Mouse (Mus musculus): ENCODE data around the gene Tm4sf4. TPM values are rescaled to one million over a fixed set of nuclear protein-coding genes. Genes with fewer than 3 reads are reported as not detected.
A peak's percentile ranks its signal among the peaks of the same experiment; 100 is the strongest.

The Tm4sf4 gene
- total and polyA plus RNA-seq, 2 experiments, result 99.2 to 144 TPM

DNA sequence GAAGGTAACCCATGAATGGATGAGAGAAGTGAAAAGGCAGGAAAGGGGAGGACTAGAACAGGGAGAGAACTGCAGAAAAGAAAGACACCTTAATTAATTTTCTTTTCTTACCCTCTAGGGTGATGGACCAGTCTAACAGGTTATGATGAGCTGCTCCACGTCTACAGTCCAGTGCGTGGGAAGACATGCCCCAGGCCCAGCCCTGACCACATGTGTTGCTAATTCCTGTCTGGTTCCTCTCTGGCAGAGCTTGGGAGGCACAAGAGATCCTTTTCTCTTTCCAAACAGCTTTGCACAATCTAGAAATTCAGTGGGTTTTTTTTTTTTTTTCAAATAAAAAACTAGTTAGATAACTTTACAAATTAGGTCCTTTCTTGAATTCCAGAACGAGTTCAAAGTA, 15.8 kb downstream of the Tm4sf4 start:
- TF ChIP-seq CTCF (IDR thresholded peaks at IDR 0.05; ENCODE audit: low read depth, low read length) (no peak), POLR2A (IDR thresholded peaks at IDR 0.05; ENCODE audit: extremely low read depth, insufficient read depth, low read length) (no peak)
- Histone ChIP-seq H3K27me3 (ENCODE audit: control insufficient read depth, insufficient read depth, low read length) (no peaks in the 10 kb centered on the region), H3K79me2 (ENCODE audit: control insufficient read depth, insufficient read depth, low read length) (no peaks in the 10 kb centered on the region), H3K4me3 (ENCODE audit: insufficient read depth, low read depth, low read length) (no peak overlapping the region), H3K4me1 (ENCODE audit: control insufficient read depth, insufficient read depth, low read length) (no peaks in the 10 kb centered on the region), H3K9ac (ENCODE audit: low read depth, low read length) (no peak overlapping the region), H3K36me3 (ENCODE audit: control insufficient read depth, insufficient read depth, low read length) (peaks cover 19% of the 10 kb centered on the region), H3K27ac (replicated peaks; ENCODE audit: insufficient read depth, low read depth, low read length) (no peak overlapping the region)
- WGBS, result 84% methylated on average over 3 of the region's 3 CpGs
- DNase-seq (ENCODE audit: extremely low read depth, low read depth, low spot score), result no peak

DNA sequence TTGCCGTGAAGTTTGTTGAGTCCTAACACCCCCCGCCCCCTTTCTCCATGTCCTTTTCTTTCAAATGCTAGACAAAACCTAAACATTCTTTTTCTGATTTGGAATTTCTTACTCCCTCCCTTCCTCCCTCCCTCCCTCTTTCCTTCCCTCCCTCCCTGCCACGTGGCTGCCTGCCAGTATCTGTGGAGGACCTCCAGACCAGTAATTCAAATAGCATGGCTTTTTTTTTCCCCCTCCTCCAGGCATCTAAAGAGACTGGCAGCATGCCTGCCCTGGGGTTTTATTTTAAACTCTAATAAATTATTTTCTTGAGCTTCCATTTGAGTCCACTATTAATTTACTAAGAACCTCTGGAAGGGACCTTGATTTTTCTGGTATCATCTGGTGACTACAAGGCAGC, 20.6 kb downstream of the Tm4sf4 start:
- H3K27ac ChIP-seq (replicated peaks; ENCODE audit: insufficient read depth, low read depth, low read length), result no peak overlapping the region
- TF ChIP-seq POLR2A (IDR thresholded peaks at IDR 0.05; ENCODE audit: extremely low read depth, insufficient read depth, low read length) (no peak), CTCF (IDR thresholded peaks at IDR 0.05; ENCODE audit: low read depth, low read length) (no peak)
- H3K36me3 ChIP-seq (ENCODE audit: control insufficient read depth, insufficient read depth, low read length), result 0 out of 2 replicates have a peak, but pooled peaks cover 1% of the 10 kb centered on the region
- H3K4me1 ChIP-seq (ENCODE audit: control insufficient read depth, insufficient read depth, low read length), result no peaks in the 10 kb centered on the region
- no peaks in the 10 kb centered on the region for H3K79me2 ChIP-seq (ENCODE audit: control insufficient read depth, insufficient read depth, low read length)
- H3K4me3 ChIP-seq (ENCODE audit: insufficient read depth, low read depth, low read length), result no peak overlapping the region
- no peak for DNase-seq (ENCODE audit: extremely low read depth, low read depth, low spot score)
- 61% methylated on average over 3 of the region's 3 CpGs for WGBS
- H3K9ac ChIP-seq (ENCODE audit: low read depth, low read length), result no peak overlapping the region
- no peaks in the 10 kb centered on the region for H3K27me3 ChIP-seq (ENCODE audit: control insufficient read depth, insufficient read depth, low read length)

DNA sequence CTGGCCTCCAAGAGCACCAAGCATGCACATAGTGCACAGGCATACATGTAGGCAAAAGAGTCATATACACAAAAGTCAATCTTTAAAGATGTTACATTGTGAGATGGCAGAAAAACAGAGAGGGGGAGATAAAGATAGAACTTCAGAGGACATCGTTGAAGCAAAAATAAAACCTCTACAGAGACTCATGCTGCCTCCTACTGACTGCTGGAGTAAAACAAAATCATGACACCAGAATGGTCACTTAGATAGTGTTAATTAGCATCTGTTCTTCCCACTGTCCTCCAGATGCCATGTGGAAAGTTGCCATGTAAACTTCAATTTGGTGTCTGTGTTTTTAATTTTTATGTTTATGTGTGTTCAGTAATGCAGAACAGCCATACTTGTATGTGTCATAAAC, 22.8 kb downstream of the Tm4sf4 start:
- 4% methylated on average over 1 of the region's 1 CpGs for WGBS
- no peak overlapping the region for H3K4me3 ChIP-seq (ENCODE audit: insufficient read depth, low read depth, low read length)
- H3K4me1 ChIP-seq (ENCODE audit: control insufficient read depth, insufficient read depth, low read length), result no peaks in the 10 kb centered on the region
- H3K9ac ChIP-seq (ENCODE audit: low read depth, low read length), result no peak overlapping the region
- H3K27me3 ChIP-seq (ENCODE audit: control insufficient read depth, insufficient read depth, low read length), result no peaks in the 10 kb centered on the region
- H3K27ac ChIP-seq (replicated peaks; ENCODE audit: insufficient read depth, low read depth, low read length), result no peak overlapping the region
- DNase-seq (ENCODE audit: extremely low read depth, low read depth, low spot score), result no peak
- no peaks in the 10 kb centered on the region for H3K36me3 ChIP-seq (ENCODE audit: control insufficient read depth, insufficient read depth, low read length)
- H3K79me2 ChIP-seq (ENCODE audit: control insufficient read depth, insufficient read depth, low read length), result no peaks in the 10 kb centered on the region
- TF ChIP-seq POLR2A (IDR thresholded peaks at IDR 0.05; ENCODE audit: extremely low read depth, insufficient read depth, low read length) (no peak), CTCF (IDR thresholded peaks at IDR 0.05; ENCODE audit: low read depth, low read length) (no peak)

DNA sequence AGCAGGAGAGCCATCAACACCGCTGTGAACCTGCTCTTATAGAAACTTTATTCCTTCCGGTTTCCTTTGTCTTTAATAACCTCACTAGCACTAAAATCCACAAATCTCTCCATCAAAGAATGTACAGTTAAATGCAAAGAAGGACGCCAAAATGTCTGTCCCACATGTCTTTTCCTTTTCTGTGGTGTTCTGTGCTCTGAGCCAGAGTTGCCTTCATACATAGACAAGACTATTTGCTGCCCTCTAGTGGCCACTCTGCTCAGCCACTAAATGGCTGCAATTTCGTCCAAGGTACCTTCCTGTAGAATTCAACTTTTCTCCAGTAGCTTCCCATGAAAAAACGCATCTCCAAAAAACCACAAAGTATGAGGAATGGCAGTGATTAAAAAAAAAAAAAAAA, 23.3 kb downstream of the Tm4sf4 start:
- no peaks in the 10 kb centered on the region for H3K4me1 ChIP-seq (ENCODE audit: control insufficient read depth, insufficient read depth, low read length)
- H3K9ac ChIP-seq (ENCODE audit: low read depth, low read length), result no peak overlapping the region
- H3K4me3 ChIP-seq (ENCODE audit: insufficient read depth, low read depth, low read length), result no peak overlapping the region
- H3K27me3 ChIP-seq (ENCODE audit: control insufficient read depth, insufficient read depth, low read length), result no peaks in the 10 kb centered on the region
- H3K79me2 ChIP-seq (ENCODE audit: control insufficient read depth, insufficient read depth, low read length), result no peaks in the 10 kb centered on the region
- WGBS, result 28% methylated on average over 5 of the region's 5 CpGs
- no peak overlapping the region for H3K27ac ChIP-seq (replicated peaks; ENCODE audit: insufficient read depth, low read depth, low read length)
- no peaks in the 10 kb centered on the region for H3K36me3 ChIP-seq (ENCODE audit: control insufficient read depth, insufficient read depth, low read length)
- TF ChIP-seq POLR2A (IDR thresholded peaks at IDR 0.05; ENCODE audit: extremely low read depth, insufficient read depth, low read length) (no peak), CTCF (IDR thresholded peaks at IDR 0.05; ENCODE audit: low read depth, low read length) (peak; percentile 58)
- DNase-seq (ENCODE audit: extremely low read depth, low read depth, low spot score), result peak; percentile 68

DNA sequence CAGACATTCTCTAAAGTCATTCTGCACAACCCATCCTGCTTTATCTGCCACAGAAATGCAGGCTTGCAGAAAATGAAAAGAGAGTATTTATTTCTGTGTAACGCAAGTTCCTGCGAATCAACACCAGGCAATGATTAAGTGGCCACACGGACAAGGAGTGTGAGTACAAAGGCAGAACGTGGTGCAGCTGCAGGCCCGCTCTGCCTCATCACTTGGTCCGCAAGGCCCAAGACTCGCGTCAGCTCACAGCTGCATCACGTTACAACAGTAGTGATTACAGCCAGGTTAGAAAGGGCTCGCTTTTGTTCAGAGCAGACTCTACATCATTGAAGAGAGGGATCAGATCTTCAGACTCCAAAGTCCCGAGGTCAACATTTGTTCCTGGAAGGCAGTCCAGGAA, 33.5 kb downstream of the Tm4sf4 start:
- 88% methylated on average over 11 of the region's 11 CpGs for WGBS
- Histone ChIP-seq H3K27me3 (ENCODE audit: control insufficient read depth, insufficient read depth, low read length) (no peaks in the 10 kb centered on the region), H3K4me1 (ENCODE audit: control insufficient read depth, insufficient read depth, low read length) (no peaks in the 10 kb centered on the region)

DNA sequence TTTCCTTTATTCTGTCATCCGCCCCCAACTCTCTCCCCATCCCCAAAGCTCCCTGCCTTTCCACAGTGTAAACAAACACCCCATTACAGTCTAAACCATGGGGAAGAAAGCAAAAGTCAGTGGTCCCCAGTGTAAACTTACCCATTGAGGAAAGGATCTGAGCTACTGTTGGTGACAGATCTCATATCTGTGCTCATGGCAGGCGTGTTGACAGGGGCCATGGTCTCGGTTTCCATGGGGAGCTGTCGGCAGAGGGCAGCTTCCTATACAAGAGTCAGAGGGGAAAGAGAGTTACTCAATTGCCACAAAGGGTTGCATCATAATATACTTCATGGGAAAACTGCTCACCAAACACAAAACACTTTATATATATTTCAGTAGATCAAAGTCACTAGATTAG, 38.2 kb downstream of the Tm4sf4 start:
- no peak for DNase-seq (ENCODE audit: extremely low read depth, low read depth, low spot score)
- H3K27me3 ChIP-seq (ENCODE audit: control insufficient read depth, insufficient read depth, low read length), result no peaks in the 10 kb centered on the region
- H3K4me1 ChIP-seq (ENCODE audit: control insufficient read depth, insufficient read depth, low read length), result no peaks in the 10 kb centered on the region
- no peak overlapping the region for H3K4me3 ChIP-seq (ENCODE audit: insufficient read depth, low read depth, low read length)
- H3K27ac ChIP-seq (replicated peaks; ENCODE audit: insufficient read depth, low read depth, low read length), result no peak overlapping the region
- no peak overlapping the region for H3K9ac ChIP-seq (ENCODE audit: low read depth, low read length)
- peaks cover 16% of the 10 kb centered on the region for H3K36me3 ChIP-seq (ENCODE audit: control insufficient read depth, insufficient read depth, low read length)
- H3K79me2 ChIP-seq (ENCODE audit: control insufficient read depth, insufficient read depth, low read length), result peaks cover 3% of the 10 kb centered on the region; the same call in 1 of the 2 replicates
- no peak for TF ChIP-seq POLR2A (IDR thresholded peaks at IDR 0.05; ENCODE audit: extremely low read depth, insufficient read depth, low read length)
- TF ChIP-seq CTCF (IDR thresholded peaks at IDR 0.05; ENCODE audit: low read depth, low read length), result no peak
- WGBS, result 73% methylated on average over 4 of the region's 4 CpGs

More for the DNA sequence above, 33.5 kb downstream of the Tm4sf4 start:
- Histone ChIP-seq H3K36me3 (ENCODE audit: control insufficient read depth, insufficient read depth, low read length) (peaks cover 19% of the 10 kb centered on the region), H3K27ac (replicated peaks; ENCODE audit: insufficient read depth, low read depth, low read length) (no peak overlapping the region), H3K79me2 (ENCODE audit: control insufficient read depth, insufficient read depth, low read length) (no peaks in the 10 kb centered on the region), H3K4me3 (ENCODE audit: insufficient read depth, low read depth, low read length) (no peak overlapping the region), H3K9ac (ENCODE audit: low read depth, low read length) (no peak overlapping the region)
- TF ChIP-seq CTCF (IDR thresholded peaks at IDR 0.05; ENCODE audit: low read depth, low read length) (no peak), POLR2A (IDR thresholded peaks at IDR 0.05; ENCODE audit: extremely low read depth, insufficient read depth, low read length) (no peak)
- no peak for DNase-seq (ENCODE audit: extremely low read depth, low read depth, low spot score)
